Mouse (Mus musculus): ENCODE data around the gene Blvra. TPM values are rescaled to one million over a fixed set of nuclear protein-coding genes. Genes with fewer than 3 reads are reported as not detected.
A peak's percentile ranks its signal among the peaks of the same experiment; 100 is the strongest.

Gene Blvra
- polyA plus RNA-seq (2012; rRNA removed), result 19.2 and 24.6 TPM in 2 replicates
- 51.4 and 51.6 TPM in 2 replicates for polyA plus RNA-seq (2014; fragmentation: Nextera tagmentation; extraction: Ambion mirVana)

- peak within 1 kb of the TSS; percentile 68 for H3K4me3 ChIP-seq (replicated peaks; ENCODE audit: low read length)
- H3K9me3 ChIP-seq (ENCODE audit: control insufficient read depth, low read length), result no peaks in the 10 kb centered on the region
- peak within 1 kb of the TSS; percentile 78 for H3K9ac ChIP-seq (ENCODE audit: low read depth, low read length, severe bottlenecking)
- WGBS, result 1% methylated on average over 32 of the region's 32 CpGs
- ATAC-seq (ENCODE audit: low FRiP score, low read depth) (peak; percentile 99), DNase-seq (ENCODE audit: low spot score) (peak; percentile 97)
- peak; percentile 41; the same call in 1 of the 2 replicates for TF ChIP-seq POLR2A (IDR thresholded peaks at IDR 0.05; ENCODE audit: borderline replicate concordance, extremely low read depth, insufficient read depth, insufficient read length)
- no peaks in the 10 kb centered on the region for H3K27me3 ChIP-seq (ENCODE audit: control insufficient read depth, insufficient read depth, low read length)
- peaks cover 9% of the 10 kb centered on the region; the same call in 1 of the 2 replicates for H3K36me3 ChIP-seq (ENCODE audit: control insufficient read depth, insufficient read depth, low read length)
- peaks cover 9% of the 10 kb centered on the region for H3K4me1 ChIP-seq (ENCODE audit: control insufficient read depth, insufficient read depth, low read length)
- H3K27ac ChIP-seq (replicated peaks; ENCODE audit: low read depth, low read length), result peak within 1 kb of the TSS; percentile 61
- peak within 1 kb of the TSS; percentile 54 for H3K4me2 ChIP-seq (replicated peaks; ENCODE audit: low read depth, low read length, severe bottlenecking)
These were observed at the start of gene Blvra for GRCm38 (mm10) chr2:127070435-127070841. Gene Blvra, plus strand, starts transcription at chr2:127070665.

DNA sequence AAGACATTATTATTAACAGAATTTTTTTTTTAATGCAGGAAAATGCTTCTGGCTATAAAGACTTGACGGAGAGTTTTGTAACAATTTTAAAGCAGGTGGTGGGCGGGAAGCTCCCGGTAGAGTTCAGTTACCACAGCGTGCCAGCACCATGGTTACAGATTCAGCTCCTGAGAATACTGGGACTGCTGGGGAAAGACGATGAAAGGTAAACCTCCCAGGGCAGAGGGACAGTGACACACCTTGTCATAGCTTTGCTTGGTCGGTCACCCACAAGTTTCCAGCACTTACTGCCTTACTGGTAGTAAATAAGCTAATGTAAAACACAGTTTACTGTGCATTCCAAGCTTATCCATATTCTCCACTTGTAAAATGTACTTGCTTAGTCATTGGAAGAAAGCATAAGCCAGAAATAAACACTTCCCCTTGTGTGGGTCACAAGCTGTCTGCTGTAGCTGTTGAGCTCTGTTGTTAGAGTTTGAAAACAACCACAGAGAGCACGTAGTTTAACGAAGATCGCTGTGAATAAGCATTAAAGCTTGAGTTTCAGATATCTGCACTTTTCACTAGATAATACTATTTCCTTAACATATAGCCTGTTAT, 35.4 kb upstream of the Blvra start:
- H3K27ac ChIP-seq (replicated peaks; ENCODE audit: low read depth, low read length), result no peak overlapping the region
- H3K4me3 ChIP-seq (replicated peaks; ENCODE audit: low read length), result no peak overlapping the region
- H3K9ac ChIP-seq (ENCODE audit: low read depth, low read length, severe bottlenecking), result no peak overlapping the region
- no peak for ATAC-seq (ENCODE audit: low FRiP score, low read depth)
- H3K9me3 ChIP-seq (ENCODE audit: control insufficient read depth, low read length), result no peaks in the 10 kb centered on the region
- H3K36me3 ChIP-seq (ENCODE audit: control insufficient read depth, insufficient read depth, low read length), result peaks cover 63% of the 10 kb centered on the region
- H3K4me1 ChIP-seq (ENCODE audit: control insufficient read depth, insufficient read depth, low read length), result no peaks in the 10 kb centered on the region
- WGBS, result 93% methylated on average over 9 of the region's 9 CpGs
- H3K27me3 ChIP-seq (ENCODE audit: control insufficient read depth, insufficient read depth, low read length), result no peaks in the 10 kb centered on the region
- DNase-seq (ENCODE audit: low spot score), result no peak
- H3K4me2 ChIP-seq (replicated peaks; ENCODE audit: low read depth, low read length, severe bottlenecking), result no peak overlapping the region
- no peak for TF ChIP-seq POLR2A (IDR thresholded peaks at IDR 0.05; ENCODE audit: borderline replicate concordance, extremely low read depth, insufficient read depth, insufficient read length)

DNA sequence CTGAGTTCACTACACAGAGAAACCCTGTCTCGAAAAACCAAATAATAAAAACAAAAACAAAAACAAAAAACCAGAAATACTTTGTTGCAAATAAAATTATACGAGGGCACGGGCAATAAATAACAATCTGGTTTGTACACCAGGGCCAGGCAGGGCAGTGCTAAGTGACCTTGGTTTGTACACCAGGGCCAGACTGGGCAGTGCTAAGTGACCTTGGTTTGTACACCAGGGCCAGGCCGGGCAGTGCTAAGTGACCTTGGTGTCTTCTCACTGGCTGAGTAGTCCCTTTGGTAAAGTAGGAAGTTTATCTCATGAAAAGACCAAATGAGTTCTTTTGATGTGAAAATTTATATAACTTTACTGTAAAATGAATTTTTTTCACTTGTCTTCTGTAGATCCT, 33.2 kb upstream of the Blvra start:
- no peak overlapping the region for H3K27ac ChIP-seq (replicated peaks; ENCODE audit: low read depth, low read length)
- no peaks in the 10 kb centered on the region for H3K27me3 ChIP-seq (ENCODE audit: control insufficient read depth, insufficient read depth, low read length)
- no peak for TF ChIP-seq POLR2A (IDR thresholded peaks at IDR 0.05; ENCODE audit: borderline replicate concordance, extremely low read depth, insufficient read depth, insufficient read length)
- DNase-seq (ENCODE audit: low spot score), result no peak
- H3K4me3 ChIP-seq (replicated peaks; ENCODE audit: low read length), result no peak overlapping the region
- peaks cover 55% of the 10 kb centered on the region for H3K36me3 ChIP-seq (ENCODE audit: control insufficient read depth, insufficient read depth, low read length)
- no peaks in the 10 kb centered on the region for H3K9me3 ChIP-seq (ENCODE audit: control insufficient read depth, low read length)
- H3K9ac ChIP-seq (ENCODE audit: low read depth, low read length, severe bottlenecking), result no peak overlapping the region
- no peak overlapping the region for H3K4me2 ChIP-seq (replicated peaks; ENCODE audit: low read depth, low read length, severe bottlenecking)
- H3K4me1 ChIP-seq (ENCODE audit: control insufficient read depth, insufficient read depth, low read length), result no peaks in the 10 kb centered on the region
- WGBS, result 93% methylated on average over 4 of the region's 4 CpGs
- ATAC-seq (ENCODE audit: low FRiP score, low read depth), result no peak

DNA sequence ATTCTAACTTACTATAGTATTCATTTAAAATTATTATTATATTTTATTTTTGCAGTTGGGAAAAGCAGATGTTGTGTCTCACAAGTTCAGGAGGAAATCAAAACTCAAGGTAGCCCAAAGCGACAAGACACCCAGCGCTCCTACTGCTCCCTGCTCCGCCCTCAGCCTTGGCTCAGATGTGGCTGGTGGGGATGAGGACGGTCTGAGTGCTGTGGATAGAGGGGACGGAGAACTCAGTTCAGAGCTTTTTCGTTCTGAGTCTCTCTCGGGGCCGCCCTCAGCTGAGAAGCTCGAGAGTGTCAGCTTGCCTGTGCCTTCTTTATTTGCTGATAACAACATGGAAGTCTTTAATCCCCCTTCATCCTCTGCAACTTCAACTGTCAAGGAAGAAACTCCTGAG, 9.0 kb upstream of the Blvra start:
- Histone ChIP-seq H3K27ac (replicated peaks; ENCODE audit: low read depth, low read length) (no peak overlapping the region), H3K9me3 (ENCODE audit: control insufficient read depth, low read length) (no peaks in the 10 kb centered on the region), H3K4me1 (ENCODE audit: control insufficient read depth, insufficient read depth, low read length) (no peaks in the 10 kb centered on the region), H3K4me3 (replicated peaks; ENCODE audit: low read length) (no peak overlapping the region), H3K36me3 (ENCODE audit: control insufficient read depth, insufficient read depth, low read length) (peaks cover 64% of the 10 kb centered on the region), H3K27me3 (ENCODE audit: control insufficient read depth, insufficient read depth, low read length) (no peaks in the 10 kb centered on the region), H3K4me2 (replicated peaks; ENCODE audit: low read depth, low read length, severe bottlenecking) (no peak overlapping the region), H3K9ac (ENCODE audit: low read depth, low read length, severe bottlenecking) (no peak overlapping the region)
- DNase-seq (ENCODE audit: low spot score), result no peak
- WGBS, result 94% methylated on average over 9 of the region's 9 CpGs
- no peak for ATAC-seq (ENCODE audit: low FRiP score, low read depth)
- no peak for TF ChIP-seq POLR2A (IDR thresholded peaks at IDR 0.05; ENCODE audit: borderline replicate concordance, extremely low read depth, insufficient read depth, insufficient read length)

DNA sequence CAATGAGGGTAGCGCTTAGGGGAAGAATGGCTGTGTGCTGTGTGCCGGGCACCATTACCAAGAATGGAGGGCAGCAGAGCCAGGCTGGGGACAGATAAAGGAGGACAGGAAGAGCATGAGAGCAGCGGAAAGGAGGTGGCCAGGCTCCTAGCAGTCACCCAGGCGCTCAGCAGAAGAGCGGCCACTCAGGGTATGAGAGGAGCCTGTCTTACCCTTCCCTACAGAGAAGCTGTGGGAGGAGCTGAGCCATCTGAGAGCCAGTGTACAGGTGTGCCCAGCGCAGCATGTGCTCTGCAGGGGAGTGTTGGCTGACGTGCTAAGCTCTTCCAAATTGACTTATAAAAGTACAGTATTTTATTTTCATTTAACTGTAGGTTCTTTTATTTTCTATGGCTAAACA, 1.7 kb upstream of the Blvra start:
- Histone ChIP-seq H3K9ac (ENCODE audit: low read depth, low read length, severe bottlenecking) (no peak overlapping the region), H3K9me3 (ENCODE audit: control insufficient read depth, low read length) (no peaks in the 10 kb centered on the region), H3K27me3 (ENCODE audit: control insufficient read depth, insufficient read depth, low read length) (no peaks in the 10 kb centered on the region), H3K36me3 (ENCODE audit: control insufficient read depth, insufficient read depth, low read length) (peaks cover 9% of the 10 kb centered on the region; the same call in 1 of the 2 replicates), H3K4me1 (ENCODE audit: control insufficient read depth, insufficient read depth, low read length) (peaks cover 9% of the 10 kb centered on the region), H3K27ac (replicated peaks; ENCODE audit: low read depth, low read length) (no peak overlapping the region), H3K4me3 (replicated peaks; ENCODE audit: low read length) (no peak overlapping the region), H3K4me2 (replicated peaks; ENCODE audit: low read depth, low read length, severe bottlenecking) (no peak overlapping the region)
- 75% methylated on average over 7 of the region's 7 CpGs for WGBS
- ATAC-seq (ENCODE audit: low FRiP score, low read depth) (no peak), DNase-seq (ENCODE audit: low spot score) (no peak)
- no peak for TF ChIP-seq POLR2A (IDR thresholded peaks at IDR 0.05; ENCODE audit: borderline replicate concordance, extremely low read depth, insufficient read depth, insufficient read length)

Measured in limb, embryonic 14.5 days (tissue).